Mouse (Mus musculus) cerebellum, adult 2 months (tissue): Measurements from ENCODE around the gene Zfp597. TPM values are rescaled to one million over a fixed set of nuclear protein-coding genes. Genes with fewer than 3 reads are reported as not detected.

ENCODE experiments used
- DNase-seq, 2 experiments: peaks; one replicate each; pipeline ENCODE4 v3.0.0; 2021
- H3K27ac ChIP-seq: fragments of 200-500 bp; 2 replicates; pipeline ENCODE4 v1.5.1; 2012; ENCODE audit warnings: low read length, control low read depth, inconsistent platforms; ENCODE audit not compliant: insufficient read depth
- H3K27me3 ChIP-seq: fragments of 200-500 bp; 2 replicates; pipeline ENCODE4 v1.6.1; 2012; ENCODE audit warnings: inconsistent platforms, mild to moderate bottlenecking, low read length, moderate library complexity; ENCODE audit not compliant: control insufficient read depth, insufficient read depth
- H3K4me1 ChIP-seq: fragments of 200-500 bp; 2 replicates; pipeline ENCODE4 v1.6.1; 2011; ENCODE audit warnings: low read length; ENCODE audit not compliant: control insufficient read depth, insufficient read depth
- H3K4me3 ChIP-seq: fragments of 200-500 bp; replicated peaks from 2 replicates; pipeline ENCODE3; 2011; ENCODE audit warnings: mild to moderate bottlenecking, low read depth, low read length, control low read depth; ENCODE audit not compliant: insufficient read depth
- CTCF ChIP-seq: fragments of 200-500 bp; IDR thresholded peaks from 2 replicates; pipeline ENCODE4 v1.5.1; 2011; ENCODE audit warnings: low read depth, mild to moderate bottlenecking, control low read depth, low read length, moderate library complexity, borderline replicate concordance; ENCODE audit not compliant: insufficient read depth
- POLR2A ChIP-seq: fragments of 200-500 bp; IDR thresholded peaks from 2 replicates; pipeline ENCODE4 v1.6.1; 2011; ENCODE audit warnings: low read length, control low read depth, borderline replicate concordance; ENCODE audit not compliant: insufficient read depth
- WGBS: fragments of 180-500 bp; shearing (Covaris S2); methylation state at CpG from one replicate; pipeline ENCODE4 v1.1.7; 2018; 5-methylcytosine and 5-hydroxymethylcytosine counted together
- polyA plus RNA-seq: library from polyadenylated mRNA; depleted of rRNA; stranded (reverse); fragments of >200 nt; gene quantifications from 2 replicates; pipeline ENCODE4 v1.2.3, GENCODE M21; 2012

Zfp597 gene
- polyA plus RNA-seq, 1 experiment = 14.1 TPM

DNA sequence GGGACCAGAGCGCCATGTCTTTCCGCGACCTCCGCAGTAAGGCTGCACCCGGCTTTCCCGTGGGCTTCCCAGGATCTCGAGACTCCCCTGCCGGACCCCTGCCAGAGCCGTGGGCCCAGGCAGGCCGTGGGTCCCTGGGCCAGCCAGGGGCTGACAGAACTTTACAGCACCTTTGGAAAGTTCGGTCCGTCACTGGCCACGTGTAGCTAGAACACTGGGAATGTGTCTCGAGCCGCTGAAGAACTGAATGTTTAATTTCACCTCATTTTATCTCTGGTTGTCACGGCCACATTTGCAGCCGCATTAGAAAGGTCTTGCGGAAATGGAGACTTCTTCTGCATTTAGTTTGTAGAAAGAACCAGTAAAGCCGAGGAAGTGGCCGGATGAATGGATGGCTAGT is 24.8 kb upstream of the Zfp597 start:
- H3K4me1 ChIP-seq = no peaks in the 10 kb centered on the region
- DNase-seq = no peak

DNA sequence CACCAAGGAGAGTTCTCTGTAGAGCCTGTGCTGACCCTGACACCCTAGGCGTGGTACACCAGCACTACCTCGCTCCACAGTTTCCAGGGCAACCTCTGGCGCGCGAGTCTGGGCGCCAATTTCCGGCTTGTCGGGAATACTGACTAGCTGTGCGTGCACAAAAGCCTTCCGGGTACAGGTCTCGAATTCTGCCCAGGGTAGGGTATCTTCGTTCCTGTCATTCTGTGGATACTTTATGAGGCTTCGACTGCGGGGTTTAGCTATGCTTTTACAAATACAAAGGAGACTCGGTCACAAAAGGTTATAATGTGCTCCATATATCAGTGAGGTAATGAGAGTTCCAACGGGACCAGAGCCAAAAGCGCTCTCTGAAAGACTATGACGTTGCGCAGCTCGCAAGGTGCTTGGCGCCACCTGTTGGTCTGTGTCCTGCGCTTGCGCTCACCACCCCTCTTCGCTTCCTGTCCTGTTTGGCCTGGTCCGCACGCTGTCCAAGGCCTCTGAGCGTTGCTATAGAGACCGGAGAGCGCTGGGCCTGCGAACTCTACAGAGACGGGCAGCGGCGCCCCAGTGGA is 24.3 kb upstream of the Zfp597 start, which contains the start of the genes 1700037C18Rik and Cluap1:
TSS of gene 1700037C18Rik (minus strand) at position 153 of the 575 bp plus-strand sequence.
TSS of gene Cluap1 (plus strand) at position 265 of the 575 bp plus-strand sequence.
- H3K4me3 ChIP-seq = peak within 1 kb of the TSS; percentile 99
- peak; percentile 84 for TF ChIP-seq POLR2A
- peak; percentile 57; the same call in 1 of the 2 replicates for TF ChIP-seq CTCF
- WGBS = 1% methylated on average over 33 of the region's 33 CpGs
- H3K4me1 ChIP-seq = no peaks in the 10 kb centered on the region
- no peaks in the 10 kb centered on the region for H3K27me3 ChIP-seq
- H3K27ac ChIP-seq = peak within 1 kb of the TSS; percentile 92
- peak; percentile 94 for DNase-seq

More for the DNA sequence above, 24.8 kb upstream of the Zfp597 start:
- H3K27ac ChIP-seq = peak overlapping the region; percentile 0; the same call in 1 of the 2 replicates
- no peak for TF ChIP-seq CTCF
- no peak for TF ChIP-seq POLR2A
- 2% methylated on average over 20 of the region's 20 CpGs for WGBS
- H3K27me3 ChIP-seq = no peaks in the 10 kb centered on the region
- peak overlapping the region; percentile 99 for H3K4me3 ChIP-seq

DNA sequence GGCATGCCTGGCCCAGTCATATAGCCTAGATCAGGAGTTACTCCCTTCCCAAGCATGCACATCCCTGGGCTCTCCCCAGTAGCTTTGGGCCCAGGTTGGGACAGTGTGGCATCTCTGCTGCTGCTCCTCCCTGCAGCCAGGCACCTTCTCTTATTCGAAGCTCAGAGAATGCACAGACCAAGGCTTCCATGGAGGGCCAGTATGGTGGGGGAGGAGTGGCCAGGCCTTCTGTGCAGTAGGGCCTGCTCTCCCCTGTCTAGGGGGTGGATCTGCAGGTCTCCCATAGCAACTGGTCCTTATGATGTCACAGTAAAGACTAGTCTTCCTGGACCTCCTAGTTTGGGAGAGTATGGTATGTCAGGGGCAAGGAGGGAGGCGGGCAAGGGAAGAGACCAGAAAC is 23.1 kb upstream of the Zfp597 start:
- 65% methylated on average over 2 of the region's 2 CpGs for WGBS
- no peak for DNase-seq
- H3K4me1 ChIP-seq = no peaks in the 10 kb centered on the region
- no peaks in the 10 kb centered on the region for H3K27me3 ChIP-seq
- TF ChIP-seq CTCF (no peak), POLR2A (no peak)
- no peak overlapping the region for H3K27ac ChIP-seq
- no peak overlapping the region for H3K4me3 ChIP-seq

DNA sequence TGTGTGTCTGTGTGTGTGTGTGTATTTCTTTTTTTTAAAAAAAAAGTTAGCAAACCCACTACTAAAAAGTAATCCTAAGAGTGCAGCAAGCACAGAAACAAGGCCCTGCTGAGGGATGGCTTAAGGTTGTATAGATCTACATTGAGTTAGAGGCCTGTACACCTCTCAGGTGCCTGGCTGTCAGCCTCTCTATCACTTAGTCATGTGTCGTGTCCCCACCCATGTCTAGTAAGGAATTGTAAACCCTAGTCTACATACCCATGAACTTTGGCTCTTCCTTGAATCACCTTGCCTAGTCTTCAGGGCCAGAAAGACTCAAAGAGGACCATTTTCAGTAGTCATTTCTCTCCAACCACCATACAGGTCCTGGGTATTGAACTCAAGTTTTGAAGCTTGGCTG is 12.2 kb upstream of the Zfp597 start:
- H3K27ac ChIP-seq = no peak overlapping the region
- no peaks in the 10 kb centered on the region; the same call in 1 of the 2 replicates for H3K4me1 ChIP-seq
- DNase-seq = no peak
- no peak overlapping the region for H3K4me3 ChIP-seq
- H3K27me3 ChIP-seq = no peaks in the 10 kb centered on the region
- TF ChIP-seq POLR2A (no peak), CTCF (no peak)
- WGBS = 100% methylated on average over 1 of the region's 1 CpGs

DNA sequence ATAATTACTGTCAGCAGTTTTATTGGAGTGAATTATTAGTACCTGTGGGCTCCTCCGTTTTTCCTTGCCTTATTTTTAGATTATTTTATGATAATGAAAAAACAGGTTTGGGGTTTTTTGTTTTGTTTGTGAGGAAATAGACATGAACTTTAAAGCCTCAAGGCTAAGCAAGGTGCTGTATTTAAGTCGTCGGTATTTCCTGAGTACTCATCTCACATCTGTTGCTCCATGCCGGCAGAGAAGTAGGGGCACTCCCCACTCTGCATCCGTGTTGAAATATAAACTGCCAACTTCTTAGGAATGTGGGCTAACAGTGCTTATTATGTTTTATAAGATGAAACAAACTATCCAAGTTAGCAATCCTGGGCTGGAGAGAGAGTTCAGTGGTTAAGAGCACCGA is 11.7 kb upstream of the Zfp597 start:
- 84% methylated on average over 6 of the region's 6 CpGs for WGBS
- Histone ChIP-seq H3K4me1 (no peaks in the 10 kb centered on the region; the same call in 1 of the 2 replicates), H3K27ac (no peak overlapping the region), H3K4me3 (no peak overlapping the region), H3K27me3 (no peaks in the 10 kb centered on the region)
- DNase-seq = no peak
- no peak for TF ChIP-seq CTCF

DNA sequence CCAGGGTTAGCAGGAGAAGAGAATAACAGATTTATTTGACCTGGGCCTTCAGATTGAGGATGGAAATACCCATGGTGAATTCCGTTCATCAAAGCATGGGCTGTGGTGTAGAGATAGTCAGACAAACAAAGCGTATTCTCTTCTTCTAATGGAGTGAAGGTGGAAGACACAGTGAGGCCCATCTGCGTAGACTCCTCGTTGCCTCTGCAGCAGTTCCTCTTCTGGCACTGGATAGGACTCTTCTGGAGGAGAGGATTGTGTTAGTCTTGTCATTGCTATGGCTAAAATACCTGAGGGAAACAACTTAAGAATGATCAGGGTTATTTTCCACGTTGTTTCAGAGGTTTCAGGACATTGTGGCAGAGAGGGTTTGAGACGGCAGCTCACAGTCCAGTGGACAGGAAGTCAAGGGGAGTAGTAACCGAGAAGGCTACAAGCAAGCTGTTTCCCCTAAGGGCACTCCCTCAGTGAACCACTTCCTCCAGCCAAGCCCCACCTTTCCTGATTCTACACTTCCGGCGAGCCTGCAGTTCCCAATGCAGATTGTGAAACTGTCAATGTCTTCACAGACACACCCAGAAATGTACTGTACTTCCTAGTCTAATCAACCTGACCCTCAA is 10.9 kb upstream of the Zfp597 start:
- Histone ChIP-seq H3K4me1 (no peaks in the 10 kb centered on the region; the same call in 1 of the 2 replicates), H3K4me3 (no peak overlapping the region), H3K27me3 (no peaks in the 10 kb centered on the region), H3K27ac (0 out of 2 replicates have a peak overlapping the region, but pooled peaks have one; percentile 27)
- no peak for DNase-seq
- TF ChIP-seq POLR2A (no peak), CTCF (no peak)
- 76% methylated on average over 9 of the region's 9 CpGs for WGBS

DNA sequence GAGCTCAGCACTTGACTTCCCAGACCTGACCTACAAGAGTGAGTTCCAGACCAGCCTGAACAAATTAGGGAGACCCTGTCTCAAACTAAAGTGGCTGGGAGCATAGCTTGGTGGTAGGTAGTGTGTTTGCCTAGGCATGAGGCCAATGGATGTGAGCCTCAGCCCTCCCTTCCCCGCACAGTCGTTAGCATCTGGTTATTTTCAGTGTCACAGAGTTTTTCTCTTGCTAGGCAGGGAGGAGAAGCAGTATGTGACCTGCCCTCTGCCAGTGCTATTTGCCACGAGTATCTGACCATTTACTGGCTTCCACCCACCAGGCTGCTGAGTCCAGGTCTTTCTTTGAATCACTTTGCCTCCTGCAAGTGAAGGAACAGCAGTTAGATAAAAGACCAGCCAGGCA is 9.4 kb upstream of the Zfp597 start:
- DNase-seq = no peak
- Histone ChIP-seq H3K27me3 (no peaks in the 10 kb centered on the region), H3K4me1 (no peaks in the 10 kb centered on the region; the same call in 1 of the 2 replicates), H3K4me3 (no peak overlapping the region), H3K27ac (no peak overlapping the region)
- TF ChIP-seq CTCF = no peak
- no peak for TF ChIP-seq POLR2A
- WGBS = 60% methylated on average over 3 of the region's 3 CpGs

DNA sequence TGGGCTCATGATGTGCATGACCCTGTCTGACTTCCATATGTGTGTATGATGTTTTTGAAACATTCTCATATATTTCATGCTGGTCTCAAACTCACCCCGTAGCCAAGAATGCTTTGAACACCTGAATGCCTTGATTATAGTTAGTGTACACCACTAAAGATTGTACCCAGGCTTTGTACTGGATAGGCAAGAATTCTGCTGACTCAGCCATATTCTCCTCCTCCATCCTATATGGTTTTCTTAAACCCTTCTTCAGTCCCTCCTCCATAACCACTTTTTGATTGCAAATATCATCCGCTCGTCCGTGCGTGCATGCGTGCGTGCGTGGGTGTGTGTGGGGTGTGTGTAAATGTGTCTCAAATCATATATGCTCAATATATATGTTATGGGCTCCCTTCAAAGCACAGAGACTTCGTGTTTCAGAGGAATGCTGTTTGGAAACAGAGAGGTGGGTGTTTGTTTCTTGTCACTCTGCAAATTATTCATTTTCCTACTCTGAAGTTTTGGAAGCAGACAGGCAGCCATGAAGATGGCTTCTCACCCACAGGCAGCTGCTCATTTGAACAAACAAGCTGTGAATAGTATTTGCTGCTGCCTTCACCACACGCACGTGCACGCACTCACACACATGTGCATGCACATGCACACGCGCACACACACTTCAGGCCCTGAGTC is 7.4 kb upstream of the Zfp597 start:
- H3K4me1 ChIP-seq = peaks cover 6% of the 10 kb centered on the region; the same call in 1 of the 2 replicates
- DNase-seq = no peak
- H3K27me3 ChIP-seq = no peaks in the 10 kb centered on the region
- 91% methylated on average over 14 of the region's 14 CpGs for WGBS
- H3K27ac ChIP-seq = no peak overlapping the region
- TF ChIP-seq POLR2A = no peak
- no peak for TF ChIP-seq CTCF
- H3K4me3 ChIP-seq = no peak overlapping the region
